ENCODE assay signal across 8 mouse cellular contexts in genomic region chr2:84736312-84737161, GRCm38 (mm10). TPM values are rescaled to one million over a fixed set of nuclear protein-coding genes. Genes with fewer than 3 reads are reported as not detected.
A peak's percentile ranks its signal among the peaks of the same experiment; 100 is the strongest.
DNase-seq lines count a peak whose midpoint lies in the region; ATAC-seq and TF ChIP-seq lines count a peak whose summit lies in the region.

No protein-coding gene starts in this region.

- peak overlapping the region; percentile 23; the same call in 1 of the 2 replicates for H3K9ac ChIP-seq in kidney, postnatal 0 days (ENCODE audit: low read depth, low read length)
- peak overlapping the region; percentile 73 for H3K9ac ChIP-seq in midbrain, embryonic 12.5 days (replicated peaks)

- H3K27ac ChIP-seq in kidney, postnatal 0 days, result no peak overlapping the region
- H3K27ac ChIP-seq in midbrain, embryonic 12.5 days (replicated peaks), result peak overlapping the region; percentile 35; the same call in 1 of the 2 replicates

- ATAC-seq in kidney, postnatal 0 days (replicated peaks; ENCODE audit: low FRiP score, low read depth), result no peak
- no peak for ATAC-seq in midbrain, embryonic 12.5 days (ENCODE audit: low FRiP score, low read depth)

- H3K27me3 ChIP-seq in kidney, postnatal 0 days (ENCODE audit: insufficient read depth, low read length), result no peaks in the 10 kb centered on the region
- H3K27me3 ChIP-seq in midbrain, embryonic 12.5 days, result no peaks in the 10 kb centered on the region

- H3K4me2 ChIP-seq in kidney, postnatal 0 days (ENCODE audit: low read length), result peak overlapping the region; percentile 47
- peak overlapping the region; percentile 65 for H3K4me2 ChIP-seq in midbrain, embryonic 12.5 days (replicated peaks)

- H3K9me3 ChIP-seq in kidney, postnatal 0 days (replicated peaks; ENCODE audit: low read length), result no peaks in the 10 kb centered on the region
- no peaks in the 10 kb centered on the region for H3K9me3 ChIP-seq in midbrain, embryonic 12.5 days

- no peak overlapping the region for H3K4me3 ChIP-seq in kidney, postnatal 0 days (replicated peaks; ENCODE audit: low read depth, low read length)
- peak overlapping the region; percentile 30 for H3K4me3 ChIP-seq in midbrain, embryonic 12.5 days

- DNase-seq in kidney, postnatal 0 days (ENCODE audit: low spot score), result peak; percentile 38
- DNase-seq in kidney, postnatal 14 days, result no peak
- peak; percentile 40 to 56 for DNase-seq in cerebellum, postnatal 25 days
- DNase-seq in forelimb bud, embryonic 11.5 days (ENCODE audit: low read depth, low spot score), result peak; percentile 20
- no peak for DNase-seq in natural killer cell, adult 2 months (ENCODE audit: low spot score in 2 of 2)
- DNase-seq in frontal cortex, adult 2 months (ENCODE audit: extremely low spot score in 1 of 2, low spot score in 1 of 2), result no peak
- DNase-seq in right cerebral cortex, adult 2 months (ENCODE audit: low spot score in 2 of 2), result no peak

- H3K4me1 ChIP-seq in kidney, postnatal 0 days (replicated peaks; ENCODE audit: insufficient read depth, low read length), result peaks cover 48% of the 10 kb centered on the region
- H3K4me1 ChIP-seq in midbrain, embryonic 12.5 days, result peaks cover 77% of the 10 kb centered on the region

- WGBS in kidney, postnatal 0 days, result 5% methylated on average over 27 of the region's 27 CpGs
- 7% methylated on average over 27 of the region's 27 CpGs for WGBS in midbrain, embryonic 12.5 days

- H3K36me3 ChIP-seq in kidney, postnatal 0 days (ENCODE audit: insufficient read depth, low read length), result no peaks in the 10 kb centered on the region
- peaks cover 9% of the 10 kb centered on the region; the same call in 1 of the 2 replicates for H3K36me3 ChIP-seq in midbrain, embryonic 12.5 days

- TF ChIP-seq CTCF in kidney, postnatal 0 days (IDR thresholded peaks at IDR 0.05; ENCODE audit: low read depth), result no peak

RNA-seq across cellular contexts. Expression of gene Ypel4, which starts 2.7 kb away (rescaled TPM):
- 4.1 TPM in 2 replicates for polyA plus RNA-seq in kidney, postnatal 0 days (2015; fragmentation: Nextera tagmentation; extraction: Ambion mirVana)
- 22.5 and 26.3 TPM in 2 replicates for polyA plus RNA-seq in midbrain, embryonic 12.5 days (2016; fragmentation: Nextera tagmentation; extraction: Ambion mirVana)
- 165 and 172 TPM in 2 replicates for polyA plus RNA-seq in frontal cortex, adult 2 months (2012; rRNA removed)

RNA-seq across cellular contexts. Expression of gene Gm19426, which starts 6.9 kb away (rescaled TPM):
- 8.7 and 9.3 TPM in 2 replicates for polyA plus RNA-seq in kidney, postnatal 0 days (2015; fragmentation: Nextera tagmentation; extraction: Ambion mirVana)
- polyA plus RNA-seq in midbrain, embryonic 12.5 days (2016; fragmentation: Nextera tagmentation; extraction: Ambion mirVana), result 9.1 and 10.9 TPM in 2 replicates
- polyA plus RNA-seq in frontal cortex, adult 2 months (2012; rRNA removed), result 2.8 and 3.7 TPM in 2 replicates

RNA-seq across cellular contexts. Expression of gene Clp1, which starts 9.4 kb away (rescaled TPM):
- polyA plus RNA-seq in kidney, postnatal 0 days (2015; fragmentation: Nextera tagmentation; extraction: Ambion mirVana), result 24.5 and 26.0 TPM in 2 replicates
- 42.5 and 45.9 TPM in 2 replicates for polyA plus RNA-seq in midbrain, embryonic 12.5 days (2016; fragmentation: Nextera tagmentation; extraction: Ambion mirVana)
- 9.4 and 9.7 TPM in 2 replicates for polyA plus RNA-seq in frontal cortex, adult 2 months (2012; rRNA removed)

RNA-seq across cellular contexts. Expression of gene Zdhhc5, which starts 21.6 kb away (rescaled TPM):
- polyA plus RNA-seq in kidney, postnatal 0 days (2015; fragmentation: Nextera tagmentation; extraction: Ambion mirVana), result 25.9 and 29.2 TPM in 2 replicates
- polyA plus RNA-seq in midbrain, embryonic 12.5 days (2016; fragmentation: Nextera tagmentation; extraction: Ambion mirVana), result 28.1 and 29.5 TPM in 2 replicates
- polyA plus RNA-seq in frontal cortex, adult 2 months (2012; rRNA removed), result 25.7 and 27.2 TPM in 2 replicates

RNA-seq across cellular contexts. Expression of gene Serping1, which starts 38.7 kb away (rescaled TPM):
- polyA plus RNA-seq in kidney, postnatal 0 days (2015; fragmentation: Nextera tagmentation; extraction: Ambion mirVana), result 140 and 156 TPM in 2 replicates
- 38.8 and 46.2 TPM in 2 replicates for polyA plus RNA-seq in midbrain, embryonic 12.5 days (2016; fragmentation: Nextera tagmentation; extraction: Ambion mirVana)
- polyA plus RNA-seq in frontal cortex, adult 2 months (2012; rRNA removed), result 13.9 and 17.4 TPM in 2 replicates

Comparison
In these comparisons a context has a peak if more than half of its experiments do, and no peak if none do; other contexts are left out.
1. DNase-seq: peak in kidney, postnatal 0 days (single experiment), cerebellum, postnatal 25 days (2 of 2) and forelimb bud, embryonic 11.5 days (single experiment); none in kidney, postnatal 14 days (single experiment), natural killer cell, adult 2 months (0 of 2), frontal cortex, adult 2 months (0 of 2) and right cerebral cortex, adult 2 months (0 of 2).